Mouse (Mus musculus): ENCODE data around the gene Hhipl1.

DNA sequence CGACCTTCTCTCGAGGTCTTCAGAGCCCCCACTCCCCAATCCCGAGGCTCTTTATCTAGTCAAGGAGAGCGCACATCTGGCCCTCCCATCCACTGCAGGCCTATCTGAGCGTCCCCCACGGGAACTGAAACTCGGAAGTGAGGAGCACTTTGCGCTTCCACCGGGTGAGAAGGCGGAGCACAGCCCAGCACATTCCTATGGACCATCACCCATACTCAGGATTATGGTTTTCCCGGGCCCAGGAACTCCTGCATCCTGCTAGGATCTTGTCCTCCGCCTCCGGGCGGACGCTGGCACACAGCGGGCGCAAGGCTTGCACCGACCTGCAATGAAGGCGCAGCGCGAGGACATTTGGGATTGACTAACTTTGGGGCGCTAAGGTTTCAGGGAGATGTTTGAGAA is 27.4 kb downstream of the Hhipl1 start:
- no peak for TF ChIP-seq POLR2A (IDR thresholded peaks at IDR 0.05; ENCODE audit: low read depth, low read length)
- TF ChIP-seq CTCF (IDR thresholded peaks at IDR 0.05; ENCODE audit: extremely low read depth, insufficient read length, insufficient replicate concordance, low read depth, low read length), result no peak
